Comparison of ENCODE assay signal across 8 mouse cellular contexts in genomic region chr11:48753534-48753933, GRCm38 (mm10). TPM values are rescaled to one million over a fixed set of nuclear protein-coding genes. Genes with fewer than 3 reads are reported as not detected.
A peak's percentile ranks its signal among the peaks of the same experiment; 100 is the strongest.
DNase-seq lines count a peak whose midpoint lies in the region; ATAC-seq lines count a peak whose summit lies in the region.
"Not testable (repeated sequence)": the region's sequence is repeated elsewhere in the genome, so short reads cannot be mapped to it uniquely, and the experiment has no call there.

No protein-coding gene starts in this region.

- H3K27ac ChIP-seq in heart, embryonic 10.5 days = not testable (repeated sequence)

- H3K27me3 ChIP-seq in heart, embryonic 10.5 days (ENCODE audit: insufficient read depth, poor library complexity, severe bottlenecking) = not testable (repeated sequence)

- H3K4me3 ChIP-seq in heart, embryonic 10.5 days = not testable (repeated sequence)

- not testable (repeated sequence) for H3K4me1 ChIP-seq in heart, embryonic 10.5 days

- not testable (repeated sequence) for H3K36me3 ChIP-seq in heart, embryonic 10.5 days

- DNase-seq in heart, embryonic 10.5 days (ENCODE audit: low spot score) = peak; percentile 53

- WGBS in heart, embryonic 10.5 days = 86% methylated on average over 18 of the region's 18 CpGs

- ATAC-seq in common myeloid progenitor, adult 5-6 weeks (replicated peaks; ENCODE audit: low read depth, poor library complexity, severe bottlenecking) = peak; percentile 50; the same call in 1 of the 2 replicates
- peak; percentile 55; the same call in 1 of the 2 replicates for ATAC-seq in erythroblast, adult 5-6 weeks (replicated peaks; ENCODE audit: low FRiP score, poor library complexity, severe bottlenecking)
- peak; percentile 69 for ATAC-seq in granulocyte monocyte progenitor cell, adult 5-6 weeks (replicated peaks; ENCODE audit: poor library complexity, severe bottlenecking)
- peak; percentile 64 for ATAC-seq in megakaryocyte, adult 5-6 weeks (ENCODE audit: poor library complexity, severe bottlenecking)
- ATAC-seq in megakaryocyte progenitor cell, adult 5-6 weeks (replicated peaks; ENCODE audit: poor library complexity) = peak; percentile 55; the same call in 1 of the 2 replicates
- ATAC-seq in monocyte, adult 5-6 weeks (replicated peaks; ENCODE audit: insufficient number of reproducible peaks, low FRiP score, low TSS enrichment, poor library complexity, severe bottlenecking) = peak; percentile 50
- 0 out of 2 replicates have a peak, but pooled peaks have one; percentile 26 for ATAC-seq in neutrophil, adult 5-6 weeks (ENCODE audit: extremely low read depth, insufficient number of reproducible peaks, low FRiP score, poor library complexity, severe bottlenecking)

- not testable (repeated sequence) for H3K9me3 ChIP-seq in heart, embryonic 10.5 days

RNA-seq across cellular contexts. Expression of gene Rack1, which starts 46.6 kb away (rescaled TPM):
- total RNA-seq in common myeloid progenitor, adult 5-6 weeks (2017) = 1,552 and 1,662 TPM in 2 replicates
- 613 and 630 TPM in 2 replicates for total RNA-seq in erythroblast, adult 5-6 weeks (2015; ENCODE audit: low replicate concordance)
- total RNA-seq in erythroblast, adult 5-6 weeks (2017; ENCODE audit: low replicate concordance) = 242 and 301 TPM in 2 replicates
- 2,229 and 2,435 TPM in 2 replicates for total RNA-seq in granulocyte monocyte progenitor cell, adult 5-6 weeks (2014; fragmentation: Nextera tagmentation)
- total RNA-seq in granulocyte monocyte progenitor cell, adult 5-6 weeks (2017) = 1,577 and 1,773 TPM in 2 replicates
- polyA plus RNA-seq in heart, embryonic 10.5 days (2016; fragmentation: Nextera tagmentation; extraction: Ambion mirVana) = 542 and 712 TPM in 2 replicates
- 1,656 and 1,714 TPM in 2 replicates for total RNA-seq in megakaryocyte, adult 5-6 weeks (2015)
- total RNA-seq in megakaryocyte, adult 5-6 weeks (2017) = 910 and 1,013 TPM in 2 replicates
- 3,057 and 3,071 TPM in 2 replicates for total RNA-seq in megakaryocyte progenitor cell, adult 5-6 weeks (2015)
- 1,485 and 1,729 TPM in 2 replicates for total RNA-seq in megakaryocyte progenitor cell, adult 5-6 weeks (2017)
- 995 to 1,435 TPM (median 1,367 TPM) in 3 replicates for total RNA-seq in monocyte, adult 5-6 weeks (2017)
- 756 and 779 TPM in 2 replicates for total RNA-seq in neutrophil, adult 5-6 weeks (2017)
